Mouse (Mus musculus): Measurements from ENCODE around the gene Arhgef26. TPM values are rescaled to one million over a fixed set of nuclear protein-coding genes. Genes with fewer than 3 reads are reported as not detected.

Arhgef26 gene
- polyA plus RNA-seq, 1 experiment, result 0.38 TPM

DNA sequence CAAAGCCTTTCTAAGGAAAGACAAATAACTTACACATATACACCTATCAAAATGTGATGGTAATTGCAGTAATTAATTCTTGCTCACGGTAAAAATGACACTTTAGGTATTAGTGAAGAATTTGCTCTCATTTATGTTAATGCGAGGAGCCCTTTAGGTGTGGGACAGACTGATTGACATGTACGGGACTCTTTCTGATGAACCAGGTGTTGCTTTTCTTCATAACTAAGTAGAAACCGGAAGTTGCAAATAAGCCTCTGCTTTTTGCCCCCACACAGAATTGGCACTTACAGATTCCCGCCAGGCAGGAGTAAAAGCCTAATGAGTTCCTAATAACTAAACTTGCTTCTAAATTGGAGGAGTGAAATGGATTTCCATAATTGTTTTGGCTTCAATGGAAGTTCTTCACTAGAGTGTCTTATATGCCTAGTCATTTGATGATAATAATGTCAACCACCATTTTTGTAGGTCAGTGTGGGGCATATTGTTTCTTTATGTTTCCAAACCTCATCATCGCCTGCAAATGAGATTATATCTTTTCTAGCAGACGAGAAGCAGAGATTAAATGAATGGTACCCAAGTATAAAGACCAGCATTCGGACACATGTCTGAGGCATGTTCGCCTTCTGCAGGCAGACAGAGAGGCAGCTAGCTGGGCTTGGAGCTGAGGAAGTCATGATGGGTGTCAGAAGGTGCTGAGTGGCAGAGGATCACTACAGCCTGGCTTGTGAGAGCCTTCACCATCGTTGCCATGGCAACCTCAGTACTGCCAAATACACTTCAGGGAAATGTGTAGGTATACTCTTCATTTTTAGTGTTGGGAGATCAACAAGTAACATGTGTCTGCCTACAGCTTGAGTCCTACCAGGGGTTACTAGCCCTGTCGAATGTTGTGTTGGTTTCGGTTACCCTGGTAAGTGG lies 61.9 kb downstream of the Arhgef26 start:
- Histone ChIP-seq H3K4me1 (ENCODE audit: control insufficient read depth, insufficient read depth, low read length) (no peaks in the 10 kb centered on the region), H3K4me3 (ENCODE audit: control insufficient read depth, low read depth, low read length) (no peak overlapping the region), H3K27ac (ENCODE audit: control insufficient read depth, insufficient read depth, low read depth, low read length) (no peak overlapping the region), H3K36me3 (ENCODE audit: control insufficient read depth, insufficient read depth, low read length) (no peaks in the 10 kb centered on the region), H3K27me3 (ENCODE audit: control insufficient read depth, insufficient read depth, low read length) (no peaks in the 10 kb centered on the region)
- TF ChIP-seq POLR2A (IDR thresholded peaks at IDR 0.05; ENCODE audit: control insufficient read depth, low read depth, low read length) (no peak), CTCF (IDR thresholded peaks at IDR 0.05; ENCODE audit: control insufficient read depth, insufficient read depth, insufficient replicate concordance, low read depth, low read length) (no peak)

DNA sequence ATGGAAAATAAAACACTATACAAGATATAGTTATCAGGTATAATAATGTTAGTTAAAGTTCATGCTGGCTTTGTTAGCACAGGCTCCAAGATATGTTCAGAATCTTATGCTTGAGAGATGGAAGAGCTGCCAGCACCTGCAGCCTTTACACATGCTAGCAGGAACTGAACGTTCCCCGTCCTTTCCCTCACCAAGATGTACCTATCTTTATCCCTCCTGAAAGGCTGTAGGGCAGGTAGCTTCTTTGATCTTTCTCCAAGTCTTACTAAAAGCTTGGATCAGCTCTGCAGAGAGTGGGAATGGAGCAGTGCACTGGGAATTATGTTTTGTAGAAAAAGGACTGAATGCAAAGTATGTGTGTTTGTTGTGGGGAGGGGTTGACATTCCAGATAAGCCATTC lies 64.3 kb downstream of the Arhgef26 start:
- TF ChIP-seq POLR2A (IDR thresholded peaks at IDR 0.05; ENCODE audit: control insufficient read depth, low read depth, low read length) (no peak), CTCF (IDR thresholded peaks at IDR 0.05; ENCODE audit: control insufficient read depth, insufficient read depth, insufficient replicate concordance, low read depth, low read length) (no peak)

DNA sequence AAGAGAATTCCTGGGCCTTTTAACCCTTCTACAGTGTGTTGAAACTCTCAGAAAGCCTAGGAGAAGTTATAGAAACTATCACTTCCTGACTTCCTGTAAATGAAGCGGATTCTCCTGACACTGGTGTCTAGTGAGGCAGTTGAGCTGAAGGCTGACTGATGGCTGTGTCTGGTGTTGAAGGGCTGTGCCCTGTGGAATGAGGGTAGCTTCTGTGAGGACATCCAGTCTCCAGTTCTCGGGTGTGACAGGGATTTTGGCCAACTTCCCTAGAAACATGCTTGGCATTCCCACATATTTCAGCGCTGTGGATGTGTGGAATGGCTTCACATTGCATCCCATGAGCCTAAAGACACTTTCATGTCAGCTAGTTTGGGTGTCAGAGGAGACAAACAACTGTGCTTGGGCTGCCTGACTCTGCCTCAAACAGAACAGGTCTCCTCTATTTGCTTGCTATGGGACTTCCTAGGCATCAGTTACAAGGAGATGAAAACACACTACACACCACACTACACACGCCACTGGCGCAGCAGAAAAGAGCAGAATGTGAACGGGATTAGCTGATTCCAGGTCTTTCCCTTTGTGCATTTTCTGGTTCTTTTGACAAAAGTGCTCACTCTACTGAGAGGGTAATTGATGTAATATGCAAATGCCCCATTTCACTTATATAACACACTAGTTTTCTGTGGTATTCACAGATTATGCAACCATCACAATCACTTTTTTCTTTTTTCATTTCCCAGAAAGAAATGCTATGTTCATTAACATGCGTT lies 66.5 kb downstream of the Arhgef26 start:
- H3K27ac ChIP-seq (ENCODE audit: control insufficient read depth, insufficient read depth, low read depth, low read length), result no peak overlapping the region
- no peaks in the 10 kb centered on the region for H3K27me3 ChIP-seq (ENCODE audit: control insufficient read depth, insufficient read depth, low read length)
- H3K4me1 ChIP-seq (ENCODE audit: control insufficient read depth, insufficient read depth, low read length), result no peaks in the 10 kb centered on the region
- H3K4me3 ChIP-seq (ENCODE audit: control insufficient read depth, low read depth, low read length), result no peak overlapping the region
- no peaks in the 10 kb centered on the region for H3K36me3 ChIP-seq (ENCODE audit: control insufficient read depth, insufficient read depth, low read length)
- TF ChIP-seq POLR2A (IDR thresholded peaks at IDR 0.05; ENCODE audit: control insufficient read depth, low read depth, low read length) (no peak), CTCF (IDR thresholded peaks at IDR 0.05; ENCODE audit: control insufficient read depth, insufficient read depth, insufficient replicate concordance, low read depth, low read length) (no peak)

More for the DNA sequence above, 64.3 kb downstream of the Arhgef26 start:
- no peak overlapping the region for H3K27ac ChIP-seq (ENCODE audit: control insufficient read depth, insufficient read depth, low read depth, low read length)
- no peaks in the 10 kb centered on the region for H3K27me3 ChIP-seq (ENCODE audit: control insufficient read depth, insufficient read depth, low read length)
- no peaks in the 10 kb centered on the region for H3K36me3 ChIP-seq (ENCODE audit: control insufficient read depth, insufficient read depth, low read length)
- H3K4me3 ChIP-seq (ENCODE audit: control insufficient read depth, low read depth, low read length), result no peak overlapping the region
- H3K4me1 ChIP-seq (ENCODE audit: control insufficient read depth, insufficient read depth, low read length), result no peaks in the 10 kb centered on the region

DNA sequence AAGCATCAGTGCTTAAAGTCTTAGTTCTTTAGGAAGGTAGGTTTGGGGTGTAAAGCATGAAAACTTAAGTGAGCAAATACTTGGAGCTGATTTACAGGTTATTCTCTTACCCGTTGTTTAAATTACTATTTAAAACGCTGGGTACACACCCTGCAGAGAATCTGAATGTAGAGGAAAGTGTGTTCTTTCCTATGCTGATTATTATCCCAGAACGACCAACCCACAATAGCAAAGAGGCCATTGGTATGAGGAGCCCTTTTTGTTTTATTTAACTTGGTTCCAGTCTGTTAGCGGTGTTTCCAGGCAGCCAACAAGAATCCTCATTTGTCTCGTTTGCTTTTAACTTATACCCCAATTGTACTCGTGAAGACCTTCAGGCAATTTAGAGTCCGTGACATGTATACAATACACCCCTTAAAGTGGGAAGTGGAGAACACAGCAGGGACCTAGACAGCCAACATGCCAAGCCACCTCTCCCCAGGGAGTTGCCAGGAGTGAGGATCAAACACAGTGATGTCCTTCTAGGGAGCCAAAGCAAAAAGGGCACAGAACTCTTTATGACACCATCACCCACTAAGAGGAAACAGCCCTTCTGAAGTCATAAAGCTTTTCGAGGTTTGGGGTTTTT lies 71.5 kb downstream of the Arhgef26 start:
- no peak overlapping the region for H3K27ac ChIP-seq (ENCODE audit: control insufficient read depth, insufficient read depth, low read depth, low read length)
- no peak overlapping the region for H3K4me3 ChIP-seq (ENCODE audit: control insufficient read depth, low read depth, low read length)

DNA sequence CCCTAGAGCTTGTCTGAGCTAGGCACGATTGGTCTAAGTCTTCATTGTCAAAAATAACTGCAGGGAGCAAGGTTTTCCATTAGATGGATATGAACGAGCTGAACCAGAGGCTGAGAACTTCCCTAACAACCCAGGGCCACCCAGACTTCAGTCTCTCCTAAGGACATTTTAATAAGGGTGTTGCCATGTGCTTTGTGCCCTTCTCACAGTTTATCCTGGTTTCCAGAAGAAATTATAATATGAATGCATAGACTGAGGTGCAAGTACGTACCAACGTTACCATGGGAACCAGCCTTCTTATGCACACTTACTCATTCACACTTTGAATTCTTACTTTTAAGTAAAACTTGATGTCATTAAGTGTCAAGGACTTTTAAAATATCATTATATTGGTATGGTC lies 72.3 kb downstream of the Arhgef26 start:
- no peaks in the 10 kb centered on the region for H3K27me3 ChIP-seq (ENCODE audit: control insufficient read depth, insufficient read depth, low read length)
- no peaks in the 10 kb centered on the region for H3K4me1 ChIP-seq (ENCODE audit: control insufficient read depth, insufficient read depth, low read length)
- TF ChIP-seq POLR2A (IDR thresholded peaks at IDR 0.05; ENCODE audit: control insufficient read depth, low read depth, low read length) (no peak), CTCF (IDR thresholded peaks at IDR 0.05; ENCODE audit: control insufficient read depth, insufficient read depth, insufficient replicate concordance, low read depth, low read length) (no peak)
- H3K4me3 ChIP-seq (ENCODE audit: control insufficient read depth, low read depth, low read length), result no peak overlapping the region
- H3K36me3 ChIP-seq (ENCODE audit: control insufficient read depth, insufficient read depth, low read length), result no peaks in the 10 kb centered on the region
- no peak overlapping the region for H3K27ac ChIP-seq (ENCODE audit: control insufficient read depth, insufficient read depth, low read depth, low read length)

More for the DNA sequence above, 71.5 kb downstream of the Arhgef26 start:
- H3K36me3 ChIP-seq (ENCODE audit: control insufficient read depth, insufficient read depth, low read length), result no peaks in the 10 kb centered on the region
- TF ChIP-seq CTCF (IDR thresholded peaks at IDR 0.05; ENCODE audit: control insufficient read depth, insufficient read depth, insufficient replicate concordance, low read depth, low read length) (no peak), POLR2A (IDR thresholded peaks at IDR 0.05; ENCODE audit: control insufficient read depth, low read depth, low read length) (no peak)
- H3K4me1 ChIP-seq (ENCODE audit: control insufficient read depth, insufficient read depth, low read length), result no peaks in the 10 kb centered on the region
- no peaks in the 10 kb centered on the region for H3K27me3 ChIP-seq (ENCODE audit: control insufficient read depth, insufficient read depth, low read length)

DNA sequence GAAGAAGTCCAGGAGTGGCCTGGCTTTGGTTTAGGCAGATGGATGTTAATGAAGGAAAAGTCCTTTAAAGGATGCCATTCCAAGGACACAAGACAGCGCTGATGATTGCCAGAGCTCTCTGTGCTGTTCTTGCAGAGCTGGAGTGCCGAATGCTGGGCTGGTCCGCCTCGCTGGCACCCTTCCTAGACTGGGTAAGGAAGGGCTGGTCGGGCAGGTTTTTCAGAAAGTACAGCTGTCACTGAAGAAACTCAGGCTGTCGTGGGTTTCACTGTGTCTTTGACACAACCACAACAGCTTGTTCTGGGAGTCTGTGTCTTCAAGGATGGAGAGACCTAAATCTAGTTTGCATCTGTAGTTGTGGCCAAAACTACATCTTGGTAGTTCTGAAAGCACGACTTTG lies 74.6 kb downstream of the Arhgef26 start:
- Histone ChIP-seq H3K36me3 (ENCODE audit: control insufficient read depth, insufficient read depth, low read length) (no peaks in the 10 kb centered on the region), H3K27ac (ENCODE audit: control insufficient read depth, insufficient read depth, low read depth, low read length) (no peak overlapping the region)
- no peak for TF ChIP-seq CTCF (IDR thresholded peaks at IDR 0.05; ENCODE audit: control insufficient read depth, insufficient read depth, insufficient replicate concordance, low read depth, low read length)
- no peak for TF ChIP-seq POLR2A (IDR thresholded peaks at IDR 0.05; ENCODE audit: control insufficient read depth, low read depth, low read length)

DNA sequence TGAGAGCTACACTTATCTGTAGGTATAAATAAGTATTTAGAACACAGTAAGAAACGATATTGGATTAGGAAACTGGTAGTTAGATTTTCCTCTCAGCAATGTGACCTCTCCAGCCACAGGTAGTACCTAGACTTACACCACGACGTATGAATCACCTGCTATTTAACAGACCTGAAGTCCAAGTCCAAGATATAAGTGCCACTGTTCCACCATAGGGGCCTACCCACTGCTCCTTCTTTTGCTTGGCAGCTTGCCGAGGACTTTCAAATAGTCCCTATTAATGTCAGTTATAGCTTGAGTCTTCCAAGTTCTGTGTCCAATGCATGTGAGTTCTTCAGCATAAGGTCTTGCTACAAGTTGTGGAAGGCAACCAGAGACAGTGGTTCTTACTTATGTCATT lies 76.8 kb downstream of the Arhgef26 start:
- no peak overlapping the region for H3K4me3 ChIP-seq (ENCODE audit: control insufficient read depth, low read depth, low read length)
- H3K4me1 ChIP-seq (ENCODE audit: control insufficient read depth, insufficient read depth, low read length), result no peaks in the 10 kb centered on the region
- TF ChIP-seq POLR2A (IDR thresholded peaks at IDR 0.05; ENCODE audit: control insufficient read depth, low read depth, low read length), result no peak
- no peak for TF ChIP-seq CTCF (IDR thresholded peaks at IDR 0.05; ENCODE audit: control insufficient read depth, insufficient read depth, insufficient replicate concordance, low read depth, low read length)
- H3K36me3 ChIP-seq (ENCODE audit: control insufficient read depth, insufficient read depth, low read length), result no peaks in the 10 kb centered on the region
- H3K27ac ChIP-seq (ENCODE audit: control insufficient read depth, insufficient read depth, low read depth, low read length), result no peak overlapping the region
- H3K27me3 ChIP-seq (ENCODE audit: control insufficient read depth, insufficient read depth, low read length), result no peaks in the 10 kb centered on the region

More for the DNA sequence above, 74.6 kb downstream of the Arhgef26 start:
- H3K27me3 ChIP-seq (ENCODE audit: control insufficient read depth, insufficient read depth, low read length), result no peaks in the 10 kb centered on the region
- H3K4me1 ChIP-seq (ENCODE audit: control insufficient read depth, insufficient read depth, low read length), result no peaks in the 10 kb centered on the region
- H3K4me3 ChIP-seq (ENCODE audit: control insufficient read depth, low read depth, low read length), result no peak overlapping the region
